Comparison of ENCODE assay signal across 8 mouse cellular contexts in the genomic region with DNA sequence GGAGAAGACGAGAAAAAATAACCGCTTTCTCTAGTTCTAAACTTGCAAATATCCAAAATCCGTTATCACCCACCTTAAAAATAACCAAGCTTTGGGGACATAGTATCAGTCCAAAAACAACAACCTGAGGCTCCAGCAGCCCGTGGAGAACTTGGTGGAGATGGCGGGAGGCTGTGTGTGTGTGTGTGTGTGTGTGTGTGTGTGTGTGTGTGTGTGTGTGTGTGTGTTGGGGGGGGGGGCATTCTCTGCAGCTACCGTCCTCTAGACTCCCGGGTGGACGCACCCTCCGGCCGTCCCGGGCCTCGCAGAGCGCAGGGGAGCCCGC. TPM values are rescaled to one million over a fixed set of nuclear protein-coding genes. Genes with fewer than 3 reads are reported as not detected.
DNase-seq lines count a peak whose midpoint lies in the region; ATAC-seq and TF ChIP-seq lines count a peak whose summit lies in the region.

No protein-coding gene starts in this region.

- intact Hi-C loops in left cerebral cortex, adult 2 months (cut with DNase I) = no loop called here
- intact Hi-C loops in left cerebral cortex, postnatal 36 days (cut with DNase I) = no loop called here

- no peak for ATAC-seq in intestine, embryonic 15.5 days
- no peak for ATAC-seq in neural tube, embryonic 12.5 days (ENCODE audit: low FRiP score, low read depth)

- no peaks in the 10 kb centered on the region for H3K36me3 ChIP-seq in embryonic facial prominence, embryonic 10.5 days (replicated peaks)
- no peaks in the 10 kb centered on the region for H3K36me3 ChIP-seq in intestine, embryonic 15.5 days
- no peaks in the 10 kb centered on the region for H3K36me3 ChIP-seq in neural tube, embryonic 12.5 days

- H3K4me1 ChIP-seq in embryonic facial prominence, embryonic 10.5 days = peaks cover 17% of the 10 kb centered on the region
- H3K4me1 ChIP-seq in intestine, embryonic 15.5 days (replicated peaks) = no peaks in the 10 kb centered on the region; the same call in 1 of the 2 replicates
- no peaks in the 10 kb centered on the region for H3K4me1 ChIP-seq in neural tube, embryonic 12.5 days

- H3K4me2 ChIP-seq in intestine, embryonic 15.5 days (replicated peaks) = peak overlapping the region; percentile 69
- H3K4me2 ChIP-seq in neural tube, embryonic 12.5 days (replicated peaks) = peak overlapping the region; percentile 65

- DNase-seq in left cerebral cortex, adult 2 months (ENCODE audit: extremely low spot score in 1 of 2, low spot score in 2 of 2) = no peak
- no peak for DNase-seq in left cerebral cortex, postnatal 36 days (ENCODE audit: low spot score in 2 of 2)
- no peak for DNase-seq in embryonic facial prominence, embryonic 10.5 days (ENCODE audit: low spot score)
- DNase-seq in right cerebral cortex, postnatal 25 days = no peak
- DNase-seq in layer of hippocampus, adult 11-12 months (ENCODE audit: low spot score) = no peak
- no peak for DNase-seq in cerebellum, adult 9-11 months

- no peak overlapping the region for H3K27ac ChIP-seq in left cerebral cortex, adult 2 months
- H3K27ac ChIP-seq in embryonic facial prominence, embryonic 10.5 days (replicated peaks) = peak overlapping the region; percentile 87
- H3K27ac ChIP-seq in intestine, embryonic 15.5 days = 0 out of 2 replicates have a peak overlapping the region, but pooled peaks have one; percentile 48
- no peak overlapping the region for H3K27ac ChIP-seq in neural tube, embryonic 12.5 days

- no peaks in the 10 kb centered on the region for H3K9me3 ChIP-seq in embryonic facial prominence, embryonic 10.5 days
- H3K9me3 ChIP-seq in intestine, embryonic 15.5 days = no peaks in the 10 kb centered on the region
- no peaks in the 10 kb centered on the region for H3K9me3 ChIP-seq in neural tube, embryonic 12.5 days

- 11% methylated on average over 13 of the region's 14 CpGs for WGBS in embryonic facial prominence, embryonic 10.5 days
- 22% methylated on average over 5 of the region's 14 CpGs for WGBS in intestine, embryonic 15.5 days
- 10% methylated on average over 9 of the region's 14 CpGs for WGBS in neural tube, embryonic 12.5 days

- no peaks in the 10 kb centered on the region for H3K27me3 ChIP-seq in embryonic facial prominence, embryonic 10.5 days (replicated peaks; ENCODE audit: low read depth, poor library complexity, severe bottlenecking)
- H3K27me3 ChIP-seq in intestine, embryonic 15.5 days (replicated peaks) = no peaks in the 10 kb centered on the region
- H3K27me3 ChIP-seq in neural tube, embryonic 12.5 days (replicated peaks) = no peaks in the 10 kb centered on the region

- peak overlapping the region; percentile 61 for H3K9ac ChIP-seq in intestine, embryonic 15.5 days
- H3K9ac ChIP-seq in neural tube, embryonic 12.5 days = peak overlapping the region; percentile 72

- no peak for TF ChIP-seq CTCF in left cerebral cortex, adult 2 months (IDR thresholded peaks at IDR 0.05)

- peak overlapping the region; percentile 55 for H3K4me3 ChIP-seq in left cerebral cortex, adult 2 months
- peak overlapping the region; percentile 83 for H3K4me3 ChIP-seq in embryonic facial prominence, embryonic 10.5 days
- H3K4me3 ChIP-seq in intestine, embryonic 15.5 days (replicated peaks) = peak overlapping the region; percentile 71
- peak overlapping the region; percentile 70 for H3K4me3 ChIP-seq in neural tube, embryonic 12.5 days

RNA-seq across cellular contexts. Expression of a gene that starts 0.4 kb away (rescaled TPM):
- total RNA-seq in left cerebral cortex, adult 2 months (2021) = 10 to 100 TPM; 22.9 to 27.4 TPM
- total RNA-seq in left cerebral cortex, postnatal 36 days (2021) = 10 to 100 TPM; 43.7 to 44.9 TPM
- polyA plus RNA-seq in embryonic facial prominence, embryonic 10.5 days (2016; fragmentation: Nextera tagmentation; extraction: Ambion mirVana) = 38.8 and 44.1 TPM in 2 replicates
- polyA plus RNA-seq in intestine, embryonic 15.5 days (2015; fragmentation: Nextera tagmentation; extraction: Ambion mirVana) = 52.4 and 53.4 TPM in 2 replicates
- 54.5 and 62.7 TPM in 2 replicates for polyA plus RNA-seq in neural tube, embryonic 12.5 days (2016; fragmentation: Nextera tagmentation; extraction: Ambion mirVana)

Comparison
In these comparisons a context has a peak if more than half of its experiments do, and no peak if none do; other contexts are left out.
1. H3K27ac ChIP-seq: peak in embryonic facial prominence, embryonic 10.5 days (single experiment) and intestine, embryonic 15.5 days (single experiment); none in left cerebral cortex, adult 2 months (single experiment) and neural tube, embryonic 12.5 days (single experiment).
2. Peak in every context shown above with its lines, with median percentiles within 50 percentile points of each other: H3K4me3 ChIP-seq.